Mouse (Mus musculus) neural tube, embryonic 13.5 days (tissue): ENCODE measurements at regions not wholly inside any gene's neighbourhood (a gene's known extent, or its start where the extent isn't known, plus 50 kb on each side); places are given as distances from the start of the nearest gene placed in this dataset.

ENCODE experiments used
- ATAC-seq: fragments of 200-750 bp; cut with Nextera tagmentation; 2 replicates; pipeline ENCODE4 v1.8.0; 2017; ENCODE audit warnings: low read depth, mild to moderate bottlenecking, moderate TSS enrichment, moderate library complexity
- H3K27ac ChIP-seq: fragments of 300-500 bp; sonication (generic); replicated peaks from 2 replicates; pipeline ENCODE4 v1.5.1; 2015; ENCODE audit warnings: moderate library complexity, mild to moderate bottlenecking, inconsistent platforms
- H3K27me3 ChIP-seq: fragments of 300-500 bp; sonication (generic); 2 replicates; pipeline ENCODE4 v1.6.1; 2015; ENCODE audit warnings: mild to moderate bottlenecking, inconsistent platforms
- H3K36me3 ChIP-seq: fragments of 300-500 bp; sonication (generic); 2 replicates; pipeline ENCODE4 v1.6.1; 2015; ENCODE audit warnings: mild to moderate bottlenecking, inconsistent platforms
- H3K4me1 ChIP-seq: fragments of 300-500 bp; sonication (generic); replicated peaks from 2 replicates; pipeline ENCODE4 v1.6.1; 2015; ENCODE audit warnings: inconsistent platforms
- H3K4me2 ChIP-seq: fragments of 300-500 bp; sonication (generic); 2 replicates; pipeline ENCODE4 v1.6.1; 2015; ENCODE audit warnings: inconsistent platforms, mild to moderate bottlenecking, moderate library complexity
- H3K4me3 ChIP-seq: fragments of 300-500 bp; sonication (generic); 2 replicates; pipeline ENCODE4 v1.5.1; 2015; ENCODE audit warnings: mild to moderate bottlenecking, inconsistent platforms
- H3K9ac ChIP-seq: fragments of 300-500 bp; sonication (generic); 2 replicates; pipeline ENCODE4 v1.6.1; 2015; ENCODE audit warnings: moderate library complexity, mild to moderate bottlenecking, inconsistent platforms
- H3K9me3 ChIP-seq: fragments of 300-500 bp; sonication (generic); 2 replicates; pipeline ENCODE4 v1.6.1; 2016; ENCODE audit warnings: inconsistent platforms
- WGBS: fragments of 180-500 bp; shearing (Covaris S2); methylation state at CpG from one replicate; pipeline ENCODE4 v1.1.7; 2015; 5-methylcytosine and 5-hydroxymethylcytosine counted together

DNA sequence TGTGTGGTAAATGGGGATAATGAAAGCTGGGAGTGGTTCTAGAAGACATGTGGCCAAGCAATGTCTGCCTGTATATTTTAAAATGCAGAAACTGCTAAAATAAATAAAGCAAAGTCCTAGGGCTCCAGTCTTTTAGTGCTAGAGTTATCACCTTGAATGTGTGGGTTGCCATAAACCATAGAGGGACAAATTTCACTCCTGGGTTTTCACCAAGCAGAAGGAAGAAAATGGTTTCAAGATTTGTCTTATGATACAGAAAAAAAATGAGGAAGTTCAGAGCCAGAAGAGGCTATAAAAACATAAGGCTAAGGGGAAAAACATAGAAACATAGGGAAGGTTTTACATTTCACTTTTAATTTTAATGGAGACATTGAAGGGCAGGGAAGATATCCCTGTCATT lies 276.1 kb upstream of the 2610001J05Rik start:
- no peaks in the 10 kb centered on the region for H3K27me3 ChIP-seq

DNA sequence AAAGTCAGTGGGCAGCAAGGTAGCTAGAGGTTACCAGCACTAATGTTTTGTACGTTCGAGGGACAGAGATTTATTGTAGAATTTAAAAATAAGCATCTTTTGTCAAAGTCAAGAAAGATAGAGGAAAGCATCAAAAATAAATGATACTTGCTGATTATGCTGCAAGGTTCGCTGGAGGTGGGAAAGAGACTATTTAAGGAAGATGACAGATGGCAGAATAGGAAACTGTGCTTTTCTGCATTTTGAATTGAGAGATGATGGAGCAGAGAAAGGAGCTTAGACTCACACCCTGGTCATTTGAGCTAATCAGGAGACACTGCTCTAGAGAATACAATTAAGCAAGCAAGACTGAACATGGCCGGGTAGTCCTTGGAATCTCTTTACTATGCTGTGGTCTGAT lies 275.1 kb upstream of the 2610001J05Rik start:
- H3K9me3 ChIP-seq: no peaks in the 10 kb centered on the region
- no peak for ATAC-seq
- 87% methylated on average over 4 of the region's 4 CpGs for WGBS
- no peaks in the 10 kb centered on the region for H3K27me3 ChIP-seq
- H3K4me1 ChIP-seq: no peaks in the 10 kb centered on the region
- no peak overlapping the region for H3K9ac ChIP-seq
- H3K4me3 ChIP-seq: no peak overlapping the region
- H3K36me3 ChIP-seq: no peaks in the 10 kb centered on the region
- no peak overlapping the region for H3K4me2 ChIP-seq
- H3K27ac ChIP-seq: no peak overlapping the region

More for the DNA sequence above, 276.1 kb upstream of the 2610001J05Rik start:
- ATAC-seq: no peak
- Histone ChIP-seq H3K4me3 (no peak overlapping the region), H3K9me3 (no peaks in the 10 kb centered on the region), H3K9ac (no peak overlapping the region), H3K4me1 (no peaks in the 10 kb centered on the region), H3K27ac (no peak overlapping the region), H3K4me2 (no peak overlapping the region), H3K36me3 (no peaks in the 10 kb centered on the region)

DNA sequence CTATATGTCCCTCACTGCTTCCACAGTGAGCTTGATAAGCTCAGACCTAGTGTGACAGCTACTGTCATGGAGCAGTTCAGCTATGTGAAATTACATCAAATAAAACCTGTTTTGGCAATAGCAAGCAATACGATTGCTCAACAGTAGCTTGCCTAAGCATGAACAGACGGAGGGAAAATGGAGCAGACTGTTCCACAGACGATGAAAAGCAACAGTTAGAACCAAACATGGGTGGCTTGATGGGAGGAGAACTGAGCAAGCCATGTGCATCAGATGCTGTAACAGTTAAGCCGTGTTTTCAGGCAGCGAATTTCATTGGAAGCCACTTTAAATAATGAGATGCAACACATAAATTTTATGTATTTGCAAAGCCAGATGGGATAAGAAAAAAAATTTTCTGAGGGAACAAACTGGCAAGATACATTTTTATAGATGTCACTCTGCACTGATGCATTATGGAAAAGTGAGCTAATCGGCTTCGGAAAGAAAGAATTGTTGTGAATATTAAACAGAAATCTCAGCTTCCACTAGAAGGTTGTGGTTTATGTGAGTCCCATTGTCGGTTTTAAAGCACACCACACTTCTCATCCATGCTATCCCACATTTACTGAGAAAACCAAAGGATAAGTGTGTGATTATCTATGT lies 270.9 kb upstream of the 2610001J05Rik start:
- H3K27ac ChIP-seq: no peak overlapping the region
- no peaks in the 10 kb centered on the region for H3K27me3 ChIP-seq
- no peaks in the 10 kb centered on the region for H3K4me1 ChIP-seq
- ATAC-seq: no peak
- H3K36me3 ChIP-seq: no peaks in the 10 kb centered on the region
- H3K9ac ChIP-seq: no peak overlapping the region
- H3K9me3 ChIP-seq: no peaks in the 10 kb centered on the region
- no peak overlapping the region for H3K4me3 ChIP-seq
- no peak overlapping the region for H3K4me2 ChIP-seq
- WGBS: 82% methylated on average over 8 of the region's 8 CpGs

DNA sequence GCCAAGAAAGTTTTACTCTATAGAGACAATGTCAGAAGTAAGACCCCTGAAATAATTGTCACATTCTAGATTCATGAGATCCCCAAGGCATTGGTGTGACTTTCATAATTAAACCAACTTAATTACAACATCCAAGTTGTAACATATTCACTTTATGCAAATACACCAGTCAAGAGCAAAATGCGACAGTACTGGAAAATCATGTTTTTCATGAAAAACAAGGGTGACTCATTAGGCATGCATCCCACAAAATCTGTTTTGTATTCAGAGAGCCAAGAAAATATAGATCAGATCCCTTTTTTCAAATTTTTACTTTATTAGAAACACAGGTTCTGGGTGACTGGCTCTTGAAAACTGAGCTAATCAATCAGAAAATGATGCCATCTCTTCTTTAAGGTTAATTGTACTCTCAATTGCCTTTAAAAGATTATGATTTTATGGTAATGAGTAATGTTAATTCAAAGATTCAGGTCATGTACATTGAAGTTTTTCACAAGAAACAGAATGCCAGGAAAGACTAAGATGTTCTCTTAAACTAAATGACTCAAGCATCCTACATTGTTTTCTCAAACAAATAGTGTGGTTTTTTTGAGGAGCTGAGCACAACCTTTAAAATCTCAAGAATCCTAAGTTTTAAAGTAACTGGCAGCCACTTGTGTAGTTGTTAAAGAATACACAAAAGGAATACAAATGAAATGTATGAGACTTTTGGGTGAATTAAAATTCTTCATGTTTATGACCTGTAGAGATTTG lies 259.2 kb upstream of the 2610001J05Rik start:
- Histone ChIP-seq H3K27ac (no peak overlapping the region), H3K4me1 (no peaks in the 10 kb centered on the region), H3K4me3 (no peak overlapping the region), H3K9ac (no peak overlapping the region), H3K27me3 (no peaks in the 10 kb centered on the region), H3K9me3 (no peaks in the 10 kb centered on the region), H3K4me2 (no peak overlapping the region), H3K36me3 (no peaks in the 10 kb centered on the region)
- WGBS: 89% methylated on average over 1 of the region's 1 CpGs
- ATAC-seq: no peak

DNA sequence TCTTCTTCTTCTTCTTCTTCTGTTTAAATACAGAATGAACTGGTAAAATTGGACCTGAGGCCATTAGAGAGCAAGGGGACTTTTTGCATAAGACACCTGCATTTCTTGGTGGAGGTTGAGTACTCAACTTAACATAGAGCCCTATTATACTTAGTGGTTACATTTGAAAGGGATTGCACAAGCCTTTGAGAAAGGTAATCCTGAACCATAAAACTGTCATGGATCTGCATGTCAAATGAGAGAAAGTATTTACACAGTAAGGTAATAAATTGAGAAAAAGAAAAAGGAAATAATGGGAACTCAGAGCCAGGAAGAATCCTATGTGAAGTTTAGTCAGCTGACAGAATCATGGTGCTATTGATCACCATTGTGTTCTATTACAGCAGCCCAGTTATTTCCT lies 258.1 kb upstream of the 2610001J05Rik start:
- Histone ChIP-seq H3K4me2 (no peak overlapping the region), H3K36me3 (no peaks in the 10 kb centered on the region), H3K4me3 (no peak overlapping the region), H3K27ac (no peak overlapping the region), H3K27me3 (no peaks in the 10 kb centered on the region), H3K9ac (no peak overlapping the region), H3K9me3 (no peaks in the 10 kb centered on the region), H3K4me1 (no peaks in the 10 kb centered on the region)
- no peak for ATAC-seq

DNA sequence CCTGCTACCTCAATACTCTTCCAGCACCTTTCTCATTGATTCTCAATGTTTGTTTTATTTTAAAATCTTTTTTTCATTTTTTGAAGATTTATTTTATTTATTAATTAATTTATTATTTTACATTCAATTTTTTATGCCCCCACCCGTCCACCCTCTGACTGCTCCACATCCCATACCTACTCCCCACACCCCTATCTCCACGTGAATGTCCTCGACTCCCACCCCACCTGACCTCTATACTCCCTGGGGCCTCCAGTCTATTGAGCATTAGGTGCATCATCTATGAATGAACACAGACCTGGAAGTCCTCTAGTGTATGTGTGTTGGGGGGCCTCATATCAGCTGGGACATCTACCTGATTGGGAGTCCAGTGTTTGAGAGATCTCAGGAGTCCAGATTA lies 251.0 kb upstream of the 2610001J05Rik start:
- no peak for ATAC-seq
- no peaks in the 10 kb centered on the region for H3K9me3 ChIP-seq
- no peaks in the 10 kb centered on the region for H3K36me3 ChIP-seq
- whole genome bisulfite sequencing: 87% methylated on average over 3 of the region's 3 CpGs
- H3K27me3 ChIP-seq: no peaks in the 10 kb centered on the region
- H3K9ac ChIP-seq: no peak overlapping the region
- no peak overlapping the region for H3K4me3 ChIP-seq
- no peak overlapping the region for H3K4me2 ChIP-seq
- H3K27ac ChIP-seq: no peak overlapping the region
- H3K4me1 ChIP-seq: no peaks in the 10 kb centered on the region

DNA sequence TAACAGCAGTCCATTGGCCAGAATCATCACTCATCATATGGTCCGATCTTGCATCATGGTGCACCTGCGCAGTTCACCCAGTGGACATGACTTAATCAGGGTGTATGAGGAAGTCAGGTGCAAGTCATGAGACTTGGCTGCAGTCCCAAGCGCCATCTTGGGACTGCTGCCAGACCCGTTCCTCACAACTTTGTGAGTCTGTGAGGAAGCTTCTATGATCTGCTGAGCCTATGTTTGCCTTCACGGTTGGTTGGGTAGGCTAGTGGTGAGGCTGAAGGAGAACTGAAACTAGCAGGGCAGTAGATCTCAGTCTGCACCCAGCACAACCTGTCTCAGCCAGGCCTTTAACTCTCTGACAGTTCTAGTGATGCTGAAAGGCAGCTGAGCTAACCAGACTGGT lies 250.2 kb upstream of the 2610001J05Rik start:
- H3K4me2 ChIP-seq: no peak overlapping the region
- 95% methylated on average over 5 of the region's 5 CpGs for WGBS
- no peaks in the 10 kb centered on the region for H3K4me1 ChIP-seq
- H3K27me3 ChIP-seq: no peaks in the 10 kb centered on the region
- H3K4me3 ChIP-seq: no peak overlapping the region
- no peak for ATAC-seq
- H3K9ac ChIP-seq: no peak overlapping the region
- H3K36me3 ChIP-seq: no peaks in the 10 kb centered on the region
- no peak overlapping the region for H3K27ac ChIP-seq
- no peaks in the 10 kb centered on the region for H3K9me3 ChIP-seq

DNA sequence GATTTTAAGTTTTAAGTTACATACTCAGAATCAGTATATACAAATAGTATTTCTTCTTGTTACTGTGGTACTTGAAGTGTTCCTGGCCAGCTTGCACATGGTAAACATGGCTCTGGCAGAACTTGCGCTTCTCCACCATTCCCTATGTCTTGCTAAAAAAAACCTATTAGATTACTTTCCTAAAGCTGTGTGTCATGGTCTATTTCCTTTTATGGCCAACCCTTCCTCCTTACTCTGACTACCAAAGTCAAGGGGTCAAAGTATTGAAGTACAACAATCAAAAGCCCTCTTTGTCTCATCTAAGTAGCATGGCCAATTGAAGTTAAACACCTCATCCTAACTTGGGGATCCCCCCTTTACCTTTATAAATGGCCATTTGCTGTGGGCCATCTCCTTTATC lies 223.6 kb upstream of the 2610001J05Rik start:
- ATAC-seq: no peak
- WGBS: 25% methylated on average over 1 of the region's 1 CpGs
- no peak overlapping the region for H3K4me3 ChIP-seq

DNA sequence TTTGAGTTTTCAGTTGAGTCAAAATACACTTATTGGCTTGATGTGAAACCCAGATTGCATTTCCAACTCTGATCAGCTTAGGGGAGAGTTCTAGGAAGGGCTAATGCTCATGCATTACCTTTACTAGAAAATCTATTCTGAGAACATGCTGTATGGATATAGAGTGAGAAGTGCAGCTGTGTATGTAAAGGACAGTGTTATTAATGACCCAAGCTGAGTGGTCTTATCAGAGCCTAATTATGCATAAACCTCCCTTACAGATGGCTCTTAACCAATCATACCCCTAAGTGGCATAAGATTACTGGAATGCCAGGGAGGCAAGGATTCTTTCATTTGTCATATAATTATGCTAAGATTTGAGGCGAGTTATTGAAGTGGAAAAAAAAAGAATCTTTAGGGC lies 210.6 kb upstream of the 2610001J05Rik start:
- H3K27ac ChIP-seq: no peak overlapping the region
- no peak for ATAC-seq
- no peaks in the 10 kb centered on the region for H3K36me3 ChIP-seq
- 80% methylated on average over 1 of the region's 1 CpGs for WGBS
- H3K9ac ChIP-seq: no peak overlapping the region
- H3K4me2 ChIP-seq: no peak overlapping the region
- no peaks in the 10 kb centered on the region for H3K27me3 ChIP-seq
- no peaks in the 10 kb centered on the region for H3K4me1 ChIP-seq
- no peak overlapping the region for H3K4me3 ChIP-seq
- no peaks in the 10 kb centered on the region for H3K9me3 ChIP-seq

More for the DNA sequence above, 223.6 kb upstream of the 2610001J05Rik start:
- Histone ChIP-seq H3K36me3 (no peaks in the 10 kb centered on the region), H3K27ac (no peak overlapping the region), H3K9ac (no peak overlapping the region), H3K27me3 (no peaks in the 10 kb centered on the region), H3K9me3 (no peaks in the 10 kb centered on the region), H3K4me2 (no peak overlapping the region), H3K4me1 (no peaks in the 10 kb centered on the region)

DNA sequence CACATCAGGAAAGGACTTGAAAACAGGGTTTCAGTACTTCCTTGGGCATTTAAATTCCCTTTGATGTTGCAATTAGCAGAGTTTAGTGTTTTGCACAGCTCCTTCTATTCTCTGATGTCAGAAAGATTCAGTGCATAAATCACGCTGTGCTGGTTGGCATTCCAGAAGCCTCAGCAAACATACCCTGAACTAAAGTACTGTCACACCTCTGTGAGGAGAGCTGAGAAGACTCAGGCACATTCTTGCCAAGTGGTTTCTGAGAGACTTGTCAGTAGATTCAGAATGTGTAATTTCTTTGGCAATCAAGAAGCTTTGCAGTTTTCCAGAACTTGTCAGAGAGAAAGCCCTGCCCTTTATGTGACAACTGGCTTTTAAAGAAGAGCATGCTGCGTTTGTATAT lies 192.4 kb upstream of the 2610001J05Rik start:
- ATAC-seq: no peak
- H3K9ac ChIP-seq: no peak overlapping the region

DNA sequence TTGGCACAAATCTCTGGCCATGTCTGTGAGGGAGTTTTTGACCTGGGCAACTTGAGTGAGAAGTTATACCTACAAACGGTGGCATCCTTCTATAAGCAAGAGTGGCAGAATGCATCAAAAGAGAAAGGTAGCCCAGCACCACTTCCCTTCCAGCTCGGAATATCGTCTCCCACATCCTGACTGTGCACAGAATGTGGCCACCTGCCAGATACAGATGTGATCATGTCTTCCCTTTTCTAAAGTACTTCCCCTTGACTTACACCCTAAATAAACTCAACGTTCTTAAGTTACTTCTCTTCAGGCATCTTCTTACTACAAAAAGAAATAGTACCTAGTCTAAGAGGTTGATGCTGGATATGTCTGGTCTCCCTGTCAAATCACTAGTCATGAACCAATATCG lies 175.2 kb upstream of the 2610001J05Rik start:
- H3K27ac ChIP-seq: no peak overlapping the region
- WGBS: 90% methylated on average over 5 of the region's 5 CpGs
- no peaks in the 10 kb centered on the region for H3K4me1 ChIP-seq
- no peak overlapping the region for H3K4me3 ChIP-seq
- no peak overlapping the region for H3K4me2 ChIP-seq
- H3K9me3 ChIP-seq: no peaks in the 10 kb centered on the region
- no peak for ATAC-seq
- H3K9ac ChIP-seq: no peak overlapping the region
- no peaks in the 10 kb centered on the region for H3K36me3 ChIP-seq
- H3K27me3 ChIP-seq: no peaks in the 10 kb centered on the region

More for the DNA sequence above, 192.4 kb upstream of the 2610001J05Rik start:
- Histone ChIP-seq H3K36me3 (no peaks in the 10 kb centered on the region), H3K27ac (no peak overlapping the region), H3K4me2 (no peak overlapping the region), H3K4me1 (no peaks in the 10 kb centered on the region), H3K9me3 (no peaks in the 10 kb centered on the region), H3K27me3 (no peaks in the 10 kb centered on the region), H3K4me3 (no peak overlapping the region)
- 77% methylated on average over 2 of the region's 2 CpGs for WGBS

DNA sequence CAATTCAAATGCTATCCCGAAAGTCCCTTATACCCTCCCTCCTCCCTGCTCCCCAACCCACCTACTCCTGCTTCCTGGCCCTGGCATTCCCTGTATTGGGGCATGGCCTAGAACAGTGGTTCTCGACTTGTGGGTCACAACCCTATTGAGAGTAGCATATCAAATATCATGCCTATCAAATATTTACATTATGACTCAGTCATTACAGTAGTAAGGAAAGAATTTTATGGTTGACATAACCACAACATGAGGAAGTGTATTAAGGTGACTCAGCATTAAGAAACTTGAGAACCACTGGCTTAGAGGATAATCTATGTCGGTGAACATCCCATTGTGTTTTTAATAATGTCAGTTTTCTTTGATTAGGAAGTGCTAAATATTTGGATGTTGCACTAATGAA lies 173.3 kb upstream of the 2610001J05Rik start:
- no peak for ATAC-seq
- H3K9ac ChIP-seq: no peak overlapping the region
- H3K27ac ChIP-seq: no peak overlapping the region
- no peaks in the 10 kb centered on the region for H3K4me1 ChIP-seq
- H3K4me3 ChIP-seq: no peak overlapping the region
- WGBS: 90% methylated on average over 3 of the region's 3 CpGs
- no peaks in the 10 kb centered on the region for H3K36me3 ChIP-seq
- no peaks in the 10 kb centered on the region for H3K9me3 ChIP-seq
- H3K4me2 ChIP-seq: no peak overlapping the region
- H3K27me3 ChIP-seq: no peaks in the 10 kb centered on the region

DNA sequence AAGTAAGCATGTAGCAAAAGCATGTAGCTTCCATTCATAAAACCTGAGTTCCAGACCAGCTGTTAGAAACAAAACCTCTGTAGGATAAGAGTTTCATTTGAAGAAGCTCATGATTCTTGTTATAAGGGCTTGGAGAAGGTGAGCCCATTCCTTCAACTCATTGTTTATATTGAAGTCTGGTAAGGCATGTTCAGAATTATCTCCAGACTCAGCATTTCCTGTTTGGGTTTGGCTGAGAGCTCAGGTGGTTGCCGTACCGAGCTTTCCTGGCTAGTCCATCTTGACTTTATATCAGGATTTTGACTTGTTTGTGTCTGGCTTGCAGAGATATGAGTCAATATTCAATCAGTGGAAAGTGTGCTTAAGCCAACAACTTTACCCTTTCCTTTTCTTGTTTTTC lies 154.6 kb upstream of the 2610001J05Rik start:
- no peak overlapping the region for H3K4me3 ChIP-seq
- H3K9ac ChIP-seq: no peak overlapping the region
- H3K27me3 ChIP-seq: no peaks in the 10 kb centered on the region
- no peak overlapping the region for H3K27ac ChIP-seq
- ATAC-seq: no peak
- no peaks in the 10 kb centered on the region for H3K9me3 ChIP-seq
- no peaks in the 10 kb centered on the region for H3K36me3 ChIP-seq
- H3K4me2 ChIP-seq: no peak overlapping the region
- no peaks in the 10 kb centered on the region for H3K4me1 ChIP-seq
- WGBS: 82% methylated on average over 2 of the region's 2 CpGs
